Mouse (Mus musculus): Measurements from ENCODE around the gene Hipk2. TPM values are rescaled to one million over a fixed set of nuclear protein-coding genes. Genes with fewer than 3 reads are reported as not detected.

Hipk2 gene
- polyA plus RNA-seq, 1 experiment from 2014 or later = 16.0 TPM

DNA sequence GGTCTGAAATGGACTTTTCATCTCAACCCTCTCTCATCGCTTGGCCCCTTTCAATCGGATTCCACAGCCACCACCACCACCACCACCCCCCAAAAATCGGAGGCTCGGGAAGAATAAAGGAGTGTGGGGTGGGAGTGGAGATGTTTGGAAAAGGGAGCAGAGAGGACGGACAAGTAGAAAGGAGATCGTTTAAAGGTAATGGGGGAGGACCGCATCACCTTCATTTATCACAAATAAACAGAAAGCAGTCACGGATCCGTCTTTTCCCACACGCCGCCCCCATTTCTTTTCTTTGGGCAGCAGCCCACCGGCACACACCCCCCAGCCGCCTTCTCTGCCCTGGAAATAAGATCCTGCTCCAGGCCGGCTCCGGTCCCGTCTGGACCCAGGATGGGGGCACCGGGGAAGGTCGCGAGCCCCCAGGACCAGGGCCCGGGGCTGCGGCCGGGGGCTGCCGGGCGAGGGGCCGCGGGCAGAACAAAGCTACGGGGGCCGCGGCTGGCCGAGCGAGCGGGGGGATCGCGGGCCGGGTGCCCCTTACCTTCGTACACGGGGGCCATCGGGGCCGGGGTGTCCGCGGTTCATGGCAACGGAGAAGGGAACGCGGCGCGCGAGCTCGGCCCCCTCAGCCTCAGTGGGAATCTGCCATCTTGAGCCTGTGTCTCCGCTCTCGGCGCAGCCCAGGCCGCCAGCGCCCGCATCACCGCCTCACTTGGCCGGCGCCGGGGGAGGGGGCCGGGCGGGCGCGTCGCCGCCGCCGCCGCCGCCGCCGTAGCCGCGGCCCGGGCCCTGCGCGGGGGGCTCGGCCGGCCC lies 501 bp downstream of the Hipk2 start, which contains the start of gene Tbxas1:
Gene Tbxas1 (plus strand): TSS at position 147 of the 813 bp plus-strand sequence.
- no peaks in the 10 kb centered on the region for H3K9me3 ChIP-seq (replicated peaks; ENCODE audit: control insufficient read depth, low read length)
- peak within 1 kb of the TSS; percentile 62 for H3K4me2 ChIP-seq (ENCODE audit: low read length)
- peak within 1 kb of the TSS; percentile 96 for H3K27ac ChIP-seq (ENCODE audit: low read depth, low read length)
- H3K4me1 ChIP-seq (ENCODE audit: control insufficient read depth, insufficient read depth, low read length) = peaks cover 27% of the 10 kb centered on the region
- 0 out of 2 replicates have a peak, but pooled peaks cover 4% of the 10 kb centered on the region for H3K36me3 ChIP-seq (ENCODE audit: control insufficient read depth, insufficient read depth, low read length)
- H3K27me3 ChIP-seq (replicated peaks; ENCODE audit: control insufficient read depth, insufficient read depth, low read length) = no peaks in the 10 kb centered on the region
- WGBS = under 1% methylated on average over 63 of the region's 77 CpGs
- peak within 1 kb of the TSS; percentile 96 for H3K4me3 ChIP-seq (ENCODE audit: low read depth, low read length)
- peak; percentile 5 for ATAC-seq
- peak; percentile 66 for DNase-seq (ENCODE audit: low spot score)
- H3K9ac ChIP-seq (ENCODE audit: low read length) = peak within 1 kb of the TSS; percentile 100

DNA sequence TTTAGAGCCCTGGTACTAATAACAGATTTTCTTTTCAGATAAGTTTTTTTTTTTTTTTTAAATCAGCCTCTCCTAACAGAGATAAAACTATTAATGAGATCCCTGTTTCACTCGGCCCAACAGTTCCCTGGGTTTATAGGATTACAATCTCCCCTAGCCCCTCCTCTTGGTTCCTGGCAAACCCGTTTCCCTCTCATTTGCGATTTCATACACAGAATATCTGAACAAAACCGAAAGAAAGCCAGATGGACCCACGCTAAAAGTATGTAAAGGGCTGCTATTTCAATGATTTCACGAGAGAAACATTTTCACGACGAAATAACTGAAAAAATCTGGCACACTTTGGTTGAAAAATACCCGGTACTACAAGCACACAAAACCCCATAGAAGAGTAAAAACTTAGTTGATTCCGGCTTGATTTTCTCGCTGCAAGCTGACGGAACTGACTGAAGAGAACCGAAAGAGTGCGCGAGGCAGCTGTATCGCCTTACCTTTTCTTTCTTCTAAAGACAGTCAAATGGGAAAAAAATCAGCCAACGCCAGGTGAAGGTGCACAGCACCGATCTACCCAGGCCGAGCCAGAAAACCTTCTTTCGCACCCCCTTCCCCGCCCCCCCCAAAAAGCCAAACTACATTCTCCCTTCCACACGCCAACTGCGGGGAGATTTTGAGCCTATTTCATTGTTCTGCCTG lies 1.3 kb downstream of the Hipk2 start:
- ATAC-seq (no peak), DNase-seq (ENCODE audit: low spot score) (peak; percentile 58)
- H3K27me3 ChIP-seq (replicated peaks; ENCODE audit: control insufficient read depth, insufficient read depth, low read length) = no peaks in the 10 kb centered on the region
- WGBS = under 1% methylated on average over 23 of the region's 23 CpGs
- H3K4me2 ChIP-seq (ENCODE audit: low read length) = peak overlapping the region; percentile 62
- H3K9ac ChIP-seq (ENCODE audit: low read length) = peak overlapping the region; percentile 100
- no peaks in the 10 kb centered on the region for H3K9me3 ChIP-seq (replicated peaks; ENCODE audit: control insufficient read depth, low read length)
- peak overlapping the region; percentile 96 for H3K4me3 ChIP-seq (ENCODE audit: low read depth, low read length)
- peak overlapping the region; percentile 96 for H3K27ac ChIP-seq (ENCODE audit: low read depth, low read length)
- H3K4me1 ChIP-seq (ENCODE audit: control insufficient read depth, insufficient read depth, low read length) = peaks cover 31% of the 10 kb centered on the region
- 0 out of 2 replicates have a peak, but pooled peaks cover 4% of the 10 kb centered on the region for H3K36me3 ChIP-seq (ENCODE audit: control insufficient read depth, insufficient read depth, low read length)

DNA sequence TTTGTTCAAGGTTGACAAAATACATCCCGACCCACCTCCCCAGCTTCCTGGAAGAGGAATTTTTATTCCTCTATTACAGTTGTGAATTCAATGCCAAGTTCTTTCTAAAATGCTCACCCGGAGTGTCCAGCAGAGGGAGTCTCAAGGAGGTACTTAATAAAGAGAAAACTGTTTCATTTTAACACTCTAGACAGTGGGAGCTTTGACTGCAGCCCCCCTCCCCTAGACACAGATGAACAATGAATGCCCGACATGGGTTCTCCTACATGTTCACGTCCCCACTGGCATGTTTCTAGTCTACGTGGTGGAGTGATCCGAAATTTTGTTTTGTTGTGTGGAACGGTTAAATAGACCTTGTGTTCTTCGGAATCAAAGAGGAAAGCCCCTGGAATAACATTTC lies 1.9 kb downstream of the Hipk2 start:
- under 1% methylated on average over 8 of the region's 8 CpGs for WGBS
- H3K4me1 ChIP-seq (ENCODE audit: control insufficient read depth, insufficient read depth, low read length) = peaks cover 31% of the 10 kb centered on the region
- H3K27me3 ChIP-seq (replicated peaks; ENCODE audit: control insufficient read depth, insufficient read depth, low read length) = no peaks in the 10 kb centered on the region
- H3K36me3 ChIP-seq (ENCODE audit: control insufficient read depth, insufficient read depth, low read length) = 0 out of 2 replicates have a peak, but pooled peaks cover 4% of the 10 kb centered on the region
- peak overlapping the region; percentile 62 for H3K4me2 ChIP-seq (ENCODE audit: low read length)
- H3K9me3 ChIP-seq (replicated peaks; ENCODE audit: control insufficient read depth, low read length) = no peaks in the 10 kb centered on the region
- peak overlapping the region; percentile 96 for H3K4me3 ChIP-seq (ENCODE audit: low read depth, low read length)
- H3K27ac ChIP-seq (ENCODE audit: low read depth, low read length) = no peak overlapping the region; the same call in 1 of the 2 replicates
- peak; percentile 90 for DNase-seq (ENCODE audit: low spot score)
- H3K9ac ChIP-seq (ENCODE audit: low read length) = peak overlapping the region; percentile 100
- peak; percentile 24 for ATAC-seq

DNA sequence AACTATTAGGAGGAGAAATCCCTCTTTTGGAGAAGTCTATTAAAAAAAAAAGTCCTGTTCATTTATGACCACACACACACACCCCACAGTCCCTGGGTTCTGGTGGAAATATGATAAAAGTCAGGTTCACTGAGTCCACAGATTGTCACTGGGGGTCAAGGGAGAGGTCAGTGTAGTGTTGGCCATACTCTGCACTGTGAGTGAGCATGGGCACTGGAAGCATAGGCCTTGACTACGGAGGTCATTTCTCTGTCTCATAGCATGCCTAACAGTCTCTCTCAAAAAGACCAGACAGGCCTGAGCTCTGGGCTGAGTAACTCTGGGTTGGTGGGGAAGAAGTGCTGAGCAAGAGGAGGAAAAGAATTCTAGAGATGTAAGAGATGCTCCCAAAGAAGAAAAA lies 2.6 kb downstream of the Hipk2 start:
- Histone ChIP-seq H3K4me2 (ENCODE audit: low read length) (peak overlapping the region; percentile 62), H3K36me3 (ENCODE audit: control insufficient read depth, insufficient read depth, low read length) (0 out of 2 replicates have a peak, but pooled peaks cover 4% of the 10 kb centered on the region), H3K9me3 (replicated peaks; ENCODE audit: control insufficient read depth, low read length) (no peaks in the 10 kb centered on the region), H3K27me3 (replicated peaks; ENCODE audit: control insufficient read depth, insufficient read depth, low read length) (no peaks in the 10 kb centered on the region), H3K27ac (ENCODE audit: low read depth, low read length) (no peak overlapping the region), H3K9ac (ENCODE audit: low read length) (peak overlapping the region; percentile 100; the same call in 1 of the 2 replicates), H3K4me1 (ENCODE audit: control insufficient read depth, insufficient read depth, low read length) (peaks cover 34% of the 10 kb centered on the region), H3K4me3 (ENCODE audit: low read depth, low read length) (peak overlapping the region; percentile 96)
- ATAC-seq = no peak
- WGBS = 66% methylated on average over 1 of the region's 1 CpGs
- no peak for DNase-seq (ENCODE audit: low spot score)

DNA sequence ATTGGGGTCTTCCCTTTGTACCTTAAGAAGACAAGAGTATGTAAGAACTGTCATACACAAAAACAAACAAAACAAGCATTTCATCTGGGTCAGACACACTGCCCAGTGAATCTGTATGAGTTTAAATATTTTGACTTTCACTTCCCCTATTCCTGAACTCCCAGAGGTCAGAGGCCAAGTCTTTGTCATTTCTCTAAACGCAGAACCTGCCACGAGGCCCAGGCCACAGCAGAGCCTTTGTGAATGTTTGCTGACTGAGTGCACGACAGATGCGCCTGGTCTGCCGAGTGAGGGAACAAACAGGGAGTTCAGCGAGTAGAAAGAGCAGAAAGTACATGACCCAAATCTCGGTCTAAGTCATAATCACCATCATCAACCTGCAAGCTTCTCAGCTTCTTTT lies 4.9 kb downstream of the Hipk2 start:
- Histone ChIP-seq H3K27me3 (replicated peaks; ENCODE audit: control insufficient read depth, insufficient read depth, low read length) (no peaks in the 10 kb centered on the region), H3K4me2 (ENCODE audit: low read length) (no peak overlapping the region), H3K4me3 (ENCODE audit: low read depth, low read length) (no peak overlapping the region), H3K36me3 (ENCODE audit: control insufficient read depth, insufficient read depth, low read length) (0 out of 2 replicates have a peak, but pooled peaks cover 4% of the 10 kb centered on the region), H3K9ac (ENCODE audit: low read length) (no peak overlapping the region), H3K27ac (ENCODE audit: low read depth, low read length) (no peak overlapping the region), H3K4me1 (ENCODE audit: control insufficient read depth, insufficient read depth, low read length) (peaks cover 42% of the 10 kb centered on the region), H3K9me3 (replicated peaks; ENCODE audit: control insufficient read depth, low read length) (no peaks in the 10 kb centered on the region)
- DNase-seq (ENCODE audit: low spot score) = peak; percentile 29
- WGBS = 13% methylated on average over 7 of the region's 7 CpGs
- no peak for ATAC-seq

DNA sequence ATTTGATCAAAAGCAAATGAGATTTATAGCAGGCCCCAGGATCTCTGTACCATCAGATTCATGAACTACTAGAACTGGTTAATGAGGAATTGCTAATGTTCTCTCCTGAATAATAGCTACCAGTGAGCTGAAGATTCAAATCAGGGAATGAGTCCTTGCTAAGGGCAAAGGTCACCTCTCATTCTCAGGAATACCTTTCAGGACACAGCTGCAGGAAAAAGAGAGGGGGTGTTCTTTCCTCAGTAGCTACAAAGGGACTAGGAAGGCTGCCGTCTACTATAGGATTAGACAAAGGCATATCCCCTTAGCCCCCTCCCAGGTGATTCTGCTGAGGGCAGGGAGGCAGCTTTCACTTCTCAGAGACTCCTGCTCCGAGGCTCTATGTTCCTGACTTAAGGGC lies 5.9 kb downstream of the Hipk2 start:
- no peak overlapping the region for H3K9ac ChIP-seq (ENCODE audit: low read length)
- H3K9me3 ChIP-seq (replicated peaks; ENCODE audit: control insufficient read depth, low read length) = no peaks in the 10 kb centered on the region
- H3K4me3 ChIP-seq (ENCODE audit: low read depth, low read length) = no peak overlapping the region
- DNase-seq (ENCODE audit: low spot score) (no peak), ATAC-seq (no peak)
- no peak overlapping the region for H3K4me2 ChIP-seq (ENCODE audit: low read length)
- H3K27me3 ChIP-seq (replicated peaks; ENCODE audit: control insufficient read depth, insufficient read depth, low read length) = no peaks in the 10 kb centered on the region
- WGBS = 37% methylated on average over 2 of the region's 2 CpGs
- H3K27ac ChIP-seq (ENCODE audit: low read depth, low read length) = no peak overlapping the region
- H3K36me3 ChIP-seq (ENCODE audit: control insufficient read depth, insufficient read depth, low read length) = 0 out of 2 replicates have a peak, but pooled peaks cover 4% of the 10 kb centered on the region
- H3K4me1 ChIP-seq (ENCODE audit: control insufficient read depth, insufficient read depth, low read length) = peaks cover 45% of the 10 kb centered on the region

DNA sequence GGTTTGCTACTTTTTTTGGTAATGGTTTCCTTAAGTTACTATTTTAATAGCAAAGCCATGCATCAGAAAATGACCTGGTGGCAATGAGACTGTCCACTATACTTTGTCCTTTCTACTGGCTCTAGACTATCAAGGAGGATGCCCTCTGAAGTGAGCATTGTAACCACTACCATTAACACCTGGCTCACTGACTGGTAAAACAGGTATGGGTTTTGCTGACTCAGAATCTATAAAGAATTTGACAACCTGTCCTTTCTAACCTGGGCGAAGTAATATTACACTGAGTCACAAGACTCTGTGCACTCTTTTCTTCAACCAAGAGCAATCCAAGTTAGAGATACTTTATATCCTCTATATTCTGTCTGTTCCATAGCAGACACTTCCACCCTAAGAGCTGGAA lies 7.0 kb downstream of the Hipk2 start:
- no peak for DNase-seq (ENCODE audit: low spot score)

DNA sequence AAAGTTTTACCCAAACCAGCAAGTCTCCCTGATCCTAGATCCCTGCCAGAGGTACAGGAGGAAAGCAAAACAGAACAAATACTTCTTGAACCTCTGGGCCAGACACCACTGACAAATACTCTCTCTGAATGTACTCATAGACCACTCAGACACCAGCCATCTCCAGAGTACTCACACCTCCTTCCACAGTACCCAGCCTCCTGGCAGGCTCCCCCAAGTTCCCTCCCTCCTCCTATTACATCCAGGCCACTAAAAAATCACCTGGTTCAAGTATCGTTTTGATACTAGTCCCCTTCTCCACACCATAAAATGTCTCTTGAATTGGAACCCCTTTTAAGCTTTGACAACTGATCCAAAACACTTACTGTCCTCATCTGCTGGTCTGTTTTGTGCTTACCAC lies 8.7 kb downstream of the Hipk2 start:
- no peak overlapping the region for H3K4me3 ChIP-seq (ENCODE audit: low read depth, low read length)
- ATAC-seq = no peak
- no peaks in the 10 kb centered on the region for H3K9me3 ChIP-seq (replicated peaks; ENCODE audit: control insufficient read depth, low read length)
- no peak overlapping the region for H3K9ac ChIP-seq (ENCODE audit: low read length)
- 0 out of 2 replicates have a peak, but pooled peaks cover 4% of the 10 kb centered on the region for H3K36me3 ChIP-seq (ENCODE audit: control insufficient read depth, insufficient read depth, low read length)
- 11% methylated on average over 1 of the region's 1 CpGs for WGBS
- no peak overlapping the region for H3K27ac ChIP-seq (ENCODE audit: low read depth, low read length)
- no peaks in the 10 kb centered on the region for H3K27me3 ChIP-seq (replicated peaks; ENCODE audit: control insufficient read depth, insufficient read depth, low read length)
- H3K4me1 ChIP-seq (ENCODE audit: control insufficient read depth, insufficient read depth, low read length) = peaks cover 32% of the 10 kb centered on the region
- no peak overlapping the region for H3K4me2 ChIP-seq (ENCODE audit: low read length)
- no peak for DNase-seq (ENCODE audit: low spot score)

More for the DNA sequence above, 7.0 kb downstream of the Hipk2 start:
- no peaks in the 10 kb centered on the region for H3K9me3 ChIP-seq (replicated peaks; ENCODE audit: control insufficient read depth, low read length)
- 100% methylated on average over 1 of the region's 1 CpGs for WGBS
- no peak overlapping the region for H3K27ac ChIP-seq (ENCODE audit: low read depth, low read length)
- H3K4me2 ChIP-seq (ENCODE audit: low read length) = no peak overlapping the region
- H3K4me3 ChIP-seq (ENCODE audit: low read depth, low read length) = no peak overlapping the region
- H3K27me3 ChIP-seq (replicated peaks; ENCODE audit: control insufficient read depth, insufficient read depth, low read length) = no peaks in the 10 kb centered on the region
- 0 out of 2 replicates have a peak, but pooled peaks cover 4% of the 10 kb centered on the region for H3K36me3 ChIP-seq (ENCODE audit: control insufficient read depth, insufficient read depth, low read length)
- peaks cover 46% of the 10 kb centered on the region for H3K4me1 ChIP-seq (ENCODE audit: control insufficient read depth, insufficient read depth, low read length)
- no peak overlapping the region for H3K9ac ChIP-seq (ENCODE audit: low read length)
- no peak for ATAC-seq

Data from forebrain, embryonic 14.5 days (tissue).